Mouse (Mus musculus) large intestine, adult 2 months (tissue): ENCODE measurements at regions not wholly inside any gene's neighbourhood (a gene's known extent, or its start where the extent isn't known, plus 50 kb on each side); places are given as distances from the start of the nearest gene placed in this dataset.

Source experiments
- DNase-seq: peaks from one replicate; pipeline ENCODE4 v3.0.0-alpha.2; 2012; ENCODE audit warnings: low read depth, low spot score
- WGBS: fragments of 180-500 bp; shearing (Covaris S2); methylation state at CpG from one replicate; pipeline ENCODE4 v1.1.7; 2018; 5-methylcytosine and 5-hydroxymethylcytosine counted together

GRCm38 (mm10) chr15:37166744-37167143, 159.2 kb upstream of the Zfp706 start:
- no peak for DNase-seq
- 85% methylated on average over 3 of the region's 3 CpGs for WGBS

GRCm38 (mm10) chr15:37165887-37166507, 158.4 kb upstream of the Zfp706 start:
- WGBS, result 14% methylated on average over 12 of the region's 12 CpGs
- peak; percentile 48 for DNase-seq

- 71% methylated on average over 2 of the region's 2 CpGs for WGBS
- DNase-seq, result no peak
These were observed 157.6 kb upstream of the Zfp706 start for GRCm38 (mm10) chr15:37165216-37165615.

GRCm38 (mm10) chr15:37164191-37165135, 156.9 kb upstream of the Zfp706 start:
- WGBS, result 68% methylated on average over 15 of the region's 15 CpGs
- DNase-seq, result no peak

- WGBS, result 79% methylated on average over 4 of the region's 4 CpGs
- DNase-seq, result no peak
These were observed 152.4 kb upstream of the Zfp706 start for GRCm38 (mm10) chr15:37159956-37160355.

- WGBS, result 9% methylated on average over 4 of the region's 4 CpGs
- DNase-seq, result no peak
These were observed 151.8 kb upstream of the Zfp706 start for GRCm38 (mm10) chr15:37159349-37159748.

- no peak for DNase-seq
These were observed 149.8 kb upstream of the Zfp706 start for GRCm38 (mm10) chr15:37157386-37157785.

GRCm38 (mm10) chr15:37154934-37155333, 147.4 kb upstream of the Zfp706 start:
- DNase-seq, result no peak
- 79% methylated on average over 4 of the region's 4 CpGs for WGBS

More at GRCm38 (mm10) chr15:37157386-37157785, 149.8 kb upstream of the Zfp706 start:
- 41% methylated on average over 4 of the region's 4 CpGs for WGBS

- 81% methylated on average over 6 of the region's 6 CpGs for WGBS
- DNase-seq, result no peak
These were observed 145.6 kb upstream of the Zfp706 start for GRCm38 (mm10) chr15:37153177-37153576.

GRCm38 (mm10) chr15:37135590-37136164, 128.1 kb upstream of the Zfp706 start:
- peak; percentile 70 for DNase-seq
- 2% methylated on average over 35 of the region's 35 CpGs for WGBS

GRCm38 (mm10) chr15:37134913-37135589, 127.5 kb upstream of the Zfp706 start:
- 12% methylated on average over 20 of the region's 20 CpGs for WGBS
- peak; percentile 59 for DNase-seq

GRCm38 (mm10) chr15:37134386-37134785, 126.8 kb upstream of the Zfp706 start:
- DNase-seq, result no peak
- WGBS, result 24% methylated on average over 4 of the region's 4 CpGs

GRCm38 (mm10) chr15:37133916-37134315, 126.3 kb upstream of the Zfp706 start:
- WGBS, result 52% methylated on average over 5 of the region's 5 CpGs
- DNase-seq, result no peak

- 80% methylated on average over 7 of the region's 7 CpGs for WGBS
- no peak for DNase-seq
These were observed 120.1 kb upstream of the Zfp706 start for GRCm38 (mm10) chr15:37127681-37128080.

- DNase-seq, result no peak
- WGBS, result 86% methylated on average over 4 of the region's 4 CpGs
These were observed 119.6 kb upstream of the Zfp706 start for GRCm38 (mm10) chr15:37127170-37127569.

GRCm38 (mm10) chr15:37125823-37126222, 118.2 kb upstream of the Zfp706 start:
- 82% methylated on average over 4 of the region's 4 CpGs for WGBS
- DNase-seq, result no peak

- DNase-seq, result no peak
- 80% methylated on average over 2 of the region's 2 CpGs for WGBS
These were observed 117.4 kb upstream of the Zfp706 start for GRCm38 (mm10) chr15:37124951-37125350.

- WGBS, result 13% methylated on average over 7 of the region's 7 CpGs
These were observed 116.7 kb upstream of the Zfp706 start for GRCm38 (mm10) chr15:37124299-37124698.

GRCm38 (mm10) chr15:37120381-37120780, 112.8 kb upstream of the Zfp706 start:
- 9% methylated on average over 6 of the region's 6 CpGs for WGBS
- peak; percentile 76 for DNase-seq

More at GRCm38 (mm10) chr15:37124299-37124698, 116.7 kb upstream of the Zfp706 start:
- no peak for DNase-seq

- no peak for DNase-seq
- 11% methylated on average over 8 of the region's 8 CpGs for WGBS
These were observed 106.5 kb upstream of the Zfp706 start for GRCm38 (mm10) chr15:37114119-37114518.
